Mouse (Mus musculus): Measurements from ENCODE around the gene Gstm3. TPM values are rescaled to one million over a fixed set of nuclear protein-coding genes. Genes with fewer than 3 reads are reported as not detected.
"Not testable (repeated sequence)": the region's sequence is repeated elsewhere in the genome, so short reads cannot be mapped to it uniquely, and the experiment has no call there.

Gstm3 gene
- polyA plus RNA-seq, 1 experiment from 2014 or later, result 7.7 TPM

- WGBS, result 73% methylated on average over 2 of the region's 2 CpGs
Measured at GRCm38 (mm10) chr3:108010286-108010685, 41.2 kb upstream of the Gstm3 start.

GRCm38 (mm10) chr3:108002021-108002420, 32.9 kb upstream of the Gstm3 start:
- ATAC-seq (replicated peaks; ENCODE audit: low FRiP score) (no peak), DNase-seq (ENCODE audit: low spot score) (no peak)
- 76% methylated on average over 8 of the region's 8 CpGs for WGBS
- H3K27ac ChIP-seq (ENCODE audit: low read depth, low read length), result no peak overlapping the region
- no peaks in the 10 kb centered on the region for H3K36me3 ChIP-seq (ENCODE audit: control insufficient read depth, insufficient read depth, low read length)
- H3K9me3 ChIP-seq (ENCODE audit: control insufficient read depth, low read length), result no peaks in the 10 kb centered on the region
- H3K27me3 ChIP-seq (replicated peaks; ENCODE audit: control insufficient read depth, insufficient read depth, low read length), result no peaks in the 10 kb centered on the region
- no peaks in the 10 kb centered on the region for H3K4me1 ChIP-seq (replicated peaks; ENCODE audit: control insufficient read depth, insufficient read depth, low read length)
- no peak overlapping the region for H3K4me3 ChIP-seq (ENCODE audit: low read depth, low read length)
- no peak overlapping the region for H3K9ac ChIP-seq (ENCODE audit: low read depth, low read length)
- no peak overlapping the region for H3K4me2 ChIP-seq

More at GRCm38 (mm10) chr3:108010286-108010685, 41.2 kb upstream of the Gstm3 start:
- Histone ChIP-seq H3K4me1 (replicated peaks; ENCODE audit: control insufficient read depth, insufficient read depth, low read length) (no peaks in the 10 kb centered on the region; the same call in 1 of the 2 replicates), H3K27me3 (replicated peaks; ENCODE audit: control insufficient read depth, insufficient read depth, low read length) (no peaks in the 10 kb centered on the region), H3K9ac (ENCODE audit: low read depth, low read length) (no peak overlapping the region), H3K9me3 (ENCODE audit: control insufficient read depth, low read length) (no peaks in the 10 kb centered on the region), H3K27ac (ENCODE audit: low read depth, low read length) (no peak overlapping the region), H3K4me2 (no peak overlapping the region), H3K4me3 (ENCODE audit: low read depth, low read length) (no peak overlapping the region), H3K36me3 (ENCODE audit: control insufficient read depth, insufficient read depth, low read length) (no peaks in the 10 kb centered on the region)
- DNase-seq (ENCODE audit: low spot score) (no peak), ATAC-seq (replicated peaks; ENCODE audit: low FRiP score) (no peak)

DNA sequence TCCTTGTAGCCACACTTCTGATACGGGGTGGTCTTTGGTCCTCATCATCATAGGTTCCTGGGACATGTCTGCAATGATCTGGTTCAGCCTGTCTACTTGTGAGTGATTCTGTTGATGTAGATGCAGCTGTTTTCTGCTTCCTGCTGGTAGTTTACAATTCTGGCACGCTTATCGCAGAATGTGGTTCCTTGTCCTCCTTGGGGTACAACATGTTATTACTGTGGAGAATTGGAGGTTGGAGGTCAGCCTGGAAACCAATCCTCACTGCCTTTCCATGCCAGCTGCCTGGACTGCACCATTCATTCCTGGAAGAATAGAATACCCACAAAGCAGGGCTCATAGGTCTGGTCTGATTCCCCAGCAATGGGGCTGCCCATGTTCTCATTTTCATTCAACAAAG, 30.4 kb upstream of the Gstm3 start:
- WGBS, result 84% methylated on average over 3 of the region's 3 CpGs
- H3K27ac ChIP-seq (ENCODE audit: low read depth, low read length), result no peak overlapping the region
- DNase-seq (ENCODE audit: low spot score), result no peak

GRCm38 (mm10) chr3:107998591-107998990, 29.5 kb upstream of the Gstm3 start:
- Histone ChIP-seq H3K27me3 (replicated peaks; ENCODE audit: control insufficient read depth, insufficient read depth, low read length) (no peaks in the 10 kb centered on the region), H3K9ac (ENCODE audit: low read depth, low read length) (no peak overlapping the region), H3K27ac (ENCODE audit: low read depth, low read length) (no peak overlapping the region), H3K4me1 (replicated peaks; ENCODE audit: control insufficient read depth, insufficient read depth, low read length) (no peaks in the 10 kb centered on the region), H3K4me2 (no peak overlapping the region), H3K9me3 (ENCODE audit: control insufficient read depth, low read length) (no peaks in the 10 kb centered on the region), H3K4me3 (ENCODE audit: low read depth, low read length) (no peak overlapping the region), H3K36me3 (ENCODE audit: control insufficient read depth, insufficient read depth, low read length) (no peaks in the 10 kb centered on the region)
- WGBS, result 73% methylated on average over 3 of the region's 3 CpGs
- DNase-seq (ENCODE audit: low spot score), result no peak
- no peak for ATAC-seq (replicated peaks; ENCODE audit: low FRiP score)

More for the DNA sequence above, 30.4 kb upstream of the Gstm3 start:
- Histone ChIP-seq H3K9ac (ENCODE audit: low read depth, low read length) (no peak overlapping the region), H3K4me2 (no peak overlapping the region), H3K36me3 (ENCODE audit: control insufficient read depth, insufficient read depth, low read length) (no peaks in the 10 kb centered on the region), H3K27me3 (replicated peaks; ENCODE audit: control insufficient read depth, insufficient read depth, low read length) (no peaks in the 10 kb centered on the region), H3K9me3 (ENCODE audit: control insufficient read depth, low read length) (no peaks in the 10 kb centered on the region), H3K4me3 (ENCODE audit: low read depth, low read length) (no peak overlapping the region), H3K4me1 (replicated peaks; ENCODE audit: control insufficient read depth, insufficient read depth, low read length) (no peaks in the 10 kb centered on the region)
- no peak for ATAC-seq (replicated peaks; ENCODE audit: low FRiP score)

GRCm38 (mm10) chr3:107996576-107996975, 27.5 kb upstream of the Gstm3 start:
- no peak for ATAC-seq (replicated peaks; ENCODE audit: low FRiP score)
- DNase-seq (ENCODE audit: low spot score), result no peak
- no peak overlapping the region for H3K4me2 ChIP-seq
- no peak overlapping the region for H3K9ac ChIP-seq (ENCODE audit: low read depth, low read length)
- no peaks in the 10 kb centered on the region for H3K4me1 ChIP-seq (replicated peaks; ENCODE audit: control insufficient read depth, insufficient read depth, low read length)
- 78% methylated on average over 4 of the region's 4 CpGs for WGBS
- H3K27me3 ChIP-seq (replicated peaks; ENCODE audit: control insufficient read depth, insufficient read depth, low read length), result no peaks in the 10 kb centered on the region
- no peak overlapping the region for H3K27ac ChIP-seq (ENCODE audit: low read depth, low read length)
- H3K36me3 ChIP-seq (ENCODE audit: control insufficient read depth, insufficient read depth, low read length), result no peaks in the 10 kb centered on the region
- no peak overlapping the region for H3K4me3 ChIP-seq (ENCODE audit: low read depth, low read length)
- H3K9me3 ChIP-seq (ENCODE audit: control insufficient read depth, low read length), result no peaks in the 10 kb centered on the region

DNA sequence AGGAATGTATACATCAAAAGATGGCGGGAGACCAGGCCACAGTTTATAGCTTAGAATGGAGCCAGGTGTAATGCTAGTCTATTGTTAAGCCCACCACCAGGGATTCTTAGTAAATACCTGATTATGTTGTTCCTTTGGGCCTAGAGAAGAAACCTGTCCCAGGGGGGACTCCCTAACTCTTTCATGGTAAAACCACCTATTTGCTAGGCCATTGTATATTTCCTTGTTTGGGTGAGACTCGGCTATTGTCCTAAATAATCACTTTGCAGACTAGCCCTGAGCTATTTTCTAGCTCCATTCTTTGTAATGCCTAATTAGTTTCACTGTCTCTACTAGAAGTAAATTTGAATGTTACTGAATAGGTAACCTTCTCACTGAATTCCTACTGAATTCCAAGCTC, 26.9 kb upstream of the Gstm3 start:
- not testable (repeated sequence) for H3K9me3 ChIP-seq (ENCODE audit: control insufficient read depth, low read length)

DNA sequence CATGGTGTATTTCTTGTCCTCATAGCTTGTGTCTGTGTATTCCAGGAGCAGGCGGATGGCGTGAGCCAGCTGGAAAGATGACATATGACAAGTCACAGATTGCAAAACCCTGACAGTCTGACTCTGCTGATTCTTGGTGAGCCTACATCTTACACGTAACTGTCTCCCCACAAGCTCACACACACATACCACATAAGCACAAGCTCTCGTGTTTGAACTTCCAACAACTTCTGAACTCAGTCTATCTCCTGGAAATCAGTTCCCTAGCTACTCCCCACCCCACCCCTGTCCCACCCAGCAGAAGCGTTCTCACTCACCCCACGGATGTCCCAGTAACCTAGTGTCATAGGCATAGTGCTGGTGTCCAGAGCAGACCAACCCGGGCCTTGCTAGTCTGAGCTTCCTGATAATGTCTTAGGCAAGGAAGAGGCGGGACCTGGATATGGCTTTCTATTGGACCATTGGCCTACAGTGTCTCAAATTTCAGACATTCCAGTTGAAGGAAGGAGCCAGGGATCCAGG, 17.0 kb upstream of the Gstm3 start, which contains the start of gene Gstm2:
TSS of gene Gstm2 (minus strand) at position 413 of the 522 bp plus-strand sequence.
- Histone ChIP-seq H3K27me3 (replicated peaks; ENCODE audit: control insufficient read depth, insufficient read depth, low read length) (no peaks in the 10 kb centered on the region), H3K27ac (ENCODE audit: low read depth, low read length) (no peak within 1 kb of the TSS), H3K9ac (ENCODE audit: low read depth, low read length) (no peak within 1 kb of the TSS), H3K36me3 (ENCODE audit: control insufficient read depth, insufficient read depth, low read length) (no peaks in the 10 kb centered on the region), H3K4me2 (peak within 1 kb of the TSS; percentile 37), H3K4me3 (ENCODE audit: low read depth, low read length) (no peak within 1 kb of the TSS), H3K9me3 (ENCODE audit: control insufficient read depth, low read length) (no peaks in the 10 kb centered on the region), H3K4me1 (replicated peaks; ENCODE audit: control insufficient read depth, insufficient read depth, low read length) (no peaks in the 10 kb centered on the region; the same call in 1 of the 2 replicates)
- ATAC-seq (replicated peaks; ENCODE audit: low FRiP score) (no peak), DNase-seq (ENCODE audit: low spot score) (no peak)
- 49% methylated on average over 8 of the region's 8 CpGs for WGBS

More for the DNA sequence above, 26.9 kb upstream of the Gstm3 start:
- not testable (repeated sequence) for DNase-seq (ENCODE audit: low spot score); H3K36me3 ChIP-seq (ENCODE audit: control insufficient read depth, insufficient read depth, low read length); H3K4me3 ChIP-seq (ENCODE audit: low read depth, low read length); H3K27me3 ChIP-seq (replicated peaks; ENCODE audit: control insufficient read depth, insufficient read depth, low read length); ATAC-seq (replicated peaks; ENCODE audit: low FRiP score); H3K9ac ChIP-seq (ENCODE audit: low read depth, low read length); H3K4me2 ChIP-seq; H3K4me1 ChIP-seq (replicated peaks; ENCODE audit: control insufficient read depth, insufficient read depth, low read length); H3K27ac ChIP-seq (ENCODE audit: low read depth, low read length)
- WGBS, result 83% methylated on average over 2 of the region's 2 CpGs

- not testable (repeated sequence) for DNase-seq (ENCODE audit: low spot score); H3K9me3 ChIP-seq (ENCODE audit: control insufficient read depth, low read length); H3K4me2 ChIP-seq; H3K9ac ChIP-seq (ENCODE audit: low read depth, low read length); H3K27ac ChIP-seq (ENCODE audit: low read depth, low read length); H3K36me3 ChIP-seq (ENCODE audit: control insufficient read depth, insufficient read depth, low read length); H3K4me3 ChIP-seq (ENCODE audit: low read depth, low read length); H3K27me3 ChIP-seq (replicated peaks; ENCODE audit: control insufficient read depth, insufficient read depth, low read length); H3K4me1 ChIP-seq (replicated peaks; ENCODE audit: control insufficient read depth, insufficient read depth, low read length); ATAC-seq (replicated peaks; ENCODE audit: low FRiP score)
- WGBS, result 90% methylated on average over 2 of the region's 2 CpGs
Measured at GRCm38 (mm10) chr3:107985141-107985540, 16.1 kb upstream of the Gstm3 start.

GRCm38 (mm10) chr3:107984471-107984870, 15.4 kb upstream of the Gstm3 start:
- Histone ChIP-seq H3K27ac (ENCODE audit: low read depth, low read length) (no peak overlapping the region), H3K27me3 (replicated peaks; ENCODE audit: control insufficient read depth, insufficient read depth, low read length) (no peaks in the 10 kb centered on the region), H3K4me1 (replicated peaks; ENCODE audit: control insufficient read depth, insufficient read depth, low read length) (no peaks in the 10 kb centered on the region; the same call in 1 of the 2 replicates), H3K9ac (ENCODE audit: low read depth, low read length) (no peak overlapping the region), H3K9me3 (ENCODE audit: control insufficient read depth, low read length) (no peaks in the 10 kb centered on the region), H3K4me3 (ENCODE audit: low read depth, low read length) (no peak overlapping the region), H3K4me2 (no peak overlapping the region), H3K36me3 (ENCODE audit: control insufficient read depth, insufficient read depth, low read length) (no peaks in the 10 kb centered on the region)
- DNase-seq (ENCODE audit: low spot score) (no peak), ATAC-seq (replicated peaks; ENCODE audit: low FRiP score) (no peak; the same call in 1 of the 2 replicates)
- WGBS, result 57% methylated on average over 5 of the region's 5 CpGs
